Mouse (Mus musculus) spleen, postnatal 36 days (tissue): ENCODE results near the gene Zic2.

ENCODE experiments used
- DNase-seq, 2 experiments: peaks; one replicate each; pipeline ENCODE4 v3.0.0; 2022; ENCODE audit warnings: low spot score in 2 of 2, mixed read lengths in 1 of 2

Gene Zic2

DNA sequence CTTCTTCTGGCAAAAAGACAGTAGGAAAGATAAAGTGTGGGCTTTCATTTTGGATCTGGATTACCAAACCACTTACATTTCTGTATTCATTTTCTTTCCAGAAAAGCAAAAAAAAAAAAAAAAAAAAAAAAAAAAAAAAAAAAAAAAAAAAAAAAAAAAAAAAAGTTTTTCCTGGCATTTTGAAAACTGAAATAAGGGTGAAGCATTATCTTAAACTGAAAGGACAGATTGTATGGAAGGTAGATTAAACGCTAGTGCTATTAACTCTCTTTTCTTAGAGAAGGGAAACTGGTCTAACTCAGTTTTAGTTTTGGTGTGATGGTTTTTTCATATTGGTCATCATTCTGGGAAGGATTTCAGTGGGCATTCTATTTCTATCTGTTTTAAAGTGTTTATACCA, 16.8 kb downstream of the Zic2 start:
- no peak for DNase-seq

DNA sequence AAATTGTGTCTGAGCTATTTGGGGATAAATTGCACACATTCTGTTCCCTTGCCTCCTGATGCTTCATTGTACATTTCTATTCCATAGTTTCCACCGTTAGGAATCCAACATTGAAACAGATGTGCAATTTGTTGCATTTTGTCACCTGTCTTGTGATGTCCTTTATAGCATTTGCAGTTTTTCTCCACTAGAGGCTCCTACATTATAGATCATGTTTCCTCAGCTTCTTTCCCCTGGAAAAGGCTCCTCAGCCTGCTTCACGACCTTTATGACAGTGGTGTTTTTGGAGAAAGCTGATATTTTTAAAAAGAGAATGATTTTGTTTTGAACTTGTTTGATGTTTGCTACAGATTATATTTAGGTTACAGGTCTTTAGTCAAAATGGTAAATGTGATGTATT, 33.8 kb downstream of the Zic2 start:
- DNase-seq = no peak

DNA sequence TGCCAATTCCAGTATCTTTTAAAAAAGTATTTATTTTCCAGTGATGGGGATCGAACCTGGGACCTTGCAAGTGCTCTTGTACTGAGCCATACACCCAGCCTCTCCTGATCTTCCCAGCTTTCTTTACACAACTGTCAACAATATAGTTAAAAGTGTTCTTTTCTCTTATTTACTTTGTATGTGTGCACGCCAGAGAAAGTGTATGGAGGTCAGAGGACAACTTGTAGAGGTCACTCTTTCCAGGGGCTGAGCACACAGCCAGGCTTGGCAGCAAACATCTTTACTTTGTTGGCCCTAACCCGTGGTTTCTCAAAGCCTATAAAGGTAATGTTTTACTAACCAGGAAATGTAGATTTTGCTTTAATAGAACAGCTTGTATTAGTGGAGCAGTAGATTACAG, 36.3 kb downstream of the Zic2 start:
- no peak for DNase-seq

DNA sequence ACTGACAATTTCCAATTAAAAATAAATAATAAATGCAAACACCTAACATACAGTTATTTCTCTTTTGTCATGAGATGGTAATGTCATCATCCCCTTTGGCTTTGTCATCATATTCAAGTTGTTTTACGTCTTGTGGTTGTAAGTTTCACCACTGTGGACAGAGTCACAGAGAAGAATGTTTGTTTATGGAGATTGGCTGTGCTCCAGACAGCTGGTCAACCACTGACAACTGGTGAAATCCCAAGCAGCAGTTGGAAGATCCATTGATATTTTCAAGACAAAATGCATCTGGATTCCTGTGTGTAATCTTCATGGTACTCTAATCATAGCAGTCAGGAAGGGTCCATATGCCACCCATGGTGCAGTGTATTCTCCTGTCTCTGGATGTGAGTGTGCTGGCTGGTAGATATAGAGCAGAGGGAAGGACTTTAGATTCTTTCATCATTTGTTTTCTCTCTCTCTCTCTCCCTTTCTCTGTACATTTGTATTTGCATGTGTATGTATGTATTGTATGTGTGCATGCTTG, 38.3 kb downstream of the Zic2 start:
- DNase-seq = no peak

DNA sequence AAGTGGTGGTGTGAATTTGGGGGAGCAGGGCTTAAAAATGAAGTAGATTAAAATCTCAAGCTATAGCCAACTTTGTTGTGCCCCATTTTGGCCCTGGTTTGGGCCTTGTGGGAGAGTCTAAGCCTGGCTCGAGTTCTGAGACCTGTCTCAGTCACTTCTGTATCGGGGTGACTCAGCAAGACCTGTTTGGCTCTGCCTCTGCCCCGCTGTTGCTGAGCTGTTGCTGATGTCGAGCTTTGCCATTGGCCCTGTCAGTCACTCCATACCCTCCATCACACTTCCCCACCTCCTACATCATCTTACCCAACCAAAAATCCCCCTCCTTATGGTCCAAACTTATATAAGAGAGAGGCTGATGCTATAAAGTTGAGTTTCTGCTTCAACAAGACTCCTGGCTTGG, 53.2 kb downstream of the Zic2 start:
- no peak for DNase-seq
